ENCODE assay signal across 8 mouse cellular contexts in genomic region chr9:79792841-79793835, GRCm38 (mm10). TPM values are rescaled to one million over a fixed set of nuclear protein-coding genes. Genes with fewer than 3 reads are reported as not detected.
A peak's percentile ranks its signal among the peaks of the same experiment; 100 is the strongest.
DNase-seq lines count a peak whose midpoint lies in the region; ATAC-seq and TF ChIP-seq lines count a peak whose summit lies in the region.

Tmem30a (minus strand) TSS chr9:79793507.

- ATAC-seq in forebrain, embryonic 12.5 days (ENCODE audit: low FRiP score): peak; percentile 98
- ATAC-seq in heart, postnatal 0 days (ENCODE audit: insufficient read depth, low read depth): peak; percentile 99
- peak; percentile 94 for ATAC-seq in liver, embryonic 16.5 days (ENCODE audit: low read depth)
- peak; percentile 99 for ATAC-seq in neural tube, embryonic 13.5 days (ENCODE audit: low read depth)

- H3K4me2 ChIP-seq in forebrain, embryonic 12.5 days: peak within 1 kb of the TSS; percentile 66
- peak within 1 kb of the TSS; percentile 69 for H3K4me2 ChIP-seq in heart, postnatal 0 days (ENCODE audit: low read depth, low read length)
- H3K4me2 ChIP-seq in liver, embryonic 16.5 days (ENCODE audit: low read depth, low read length): peak within 1 kb of the TSS; percentile 69
- peak within 1 kb of the TSS; percentile 78 for H3K4me2 ChIP-seq in neural tube, embryonic 13.5 days

- no peaks in the 10 kb centered on the region for H3K36me3 ChIP-seq in E14TG2a.4 (ENCODE audit: insufficient read depth, low read length)
- H3K36me3 ChIP-seq in forebrain, embryonic 12.5 days (replicated peaks): no peaks in the 10 kb centered on the region
- no peaks in the 10 kb centered on the region for H3K36me3 ChIP-seq in heart, postnatal 0 days (replicated peaks; ENCODE audit: control insufficient read depth, insufficient read depth, low read length)
- no peaks in the 10 kb centered on the region for H3K36me3 ChIP-seq in liver, embryonic 16.5 days (ENCODE audit: control insufficient read depth, insufficient read depth)
- H3K36me3 ChIP-seq in neural tube, embryonic 13.5 days: no peaks in the 10 kb centered on the region
- no peaks in the 10 kb centered on the region for H3K36me3 ChIP-seq in testis, adult 2 months (ENCODE audit: control insufficient read depth, insufficient read depth, low read length)

- no peak for TF ChIP-seq CTCF in E14TG2a.4 (conservative IDR thresholded peaks at IDR 0.05; ENCODE audit: low read length)
- no peak for TF ChIP-seq CTCF in heart, postnatal 0 days (IDR thresholded peaks at IDR 0.05; ENCODE audit: low read depth)
- TF ChIP-seq CTCF in testis, adult 2 months (IDR thresholded peaks at IDR 0.05; ENCODE audit: control insufficient read depth, insufficient read depth, insufficient replicate concordance, low read depth, low read length): no peak

- H3K4me3 ChIP-seq in E14TG2a.4 (replicated peaks; ENCODE audit: low read length): peak within 1 kb of the TSS; percentile 99
- peak within 1 kb of the TSS; percentile 92 for H3K4me3 ChIP-seq in forebrain, embryonic 12.5 days (replicated peaks)
- H3K4me3 ChIP-seq in heart, postnatal 0 days (ENCODE audit: low read depth, low read length): peak within 1 kb of the TSS; percentile 99
- H3K4me3 ChIP-seq in liver, embryonic 16.5 days (ENCODE audit: low read depth, low read length): peak within 1 kb of the TSS; percentile 97
- H3K4me3 ChIP-seq in neural tube, embryonic 13.5 days: peak within 1 kb of the TSS; percentile 71
- peak within 1 kb of the TSS; percentile 100 for H3K4me3 ChIP-seq in testis, adult 2 months (ENCODE audit: control insufficient read depth, low read depth, low read length)

- WGBS in forebrain, embryonic 12.5 days: under 1% methylated on average over 89 of the region's 91 CpGs
- under 1% methylated on average over 88 of the region's 91 CpGs for WGBS in heart, postnatal 0 days
- WGBS in liver, embryonic 16.5 days (ENCODE audit: insufficient replicate concordance): under 1% methylated on average over 91 of the region's 91 CpGs
- WGBS in neural tube, embryonic 13.5 days: under 1% methylated on average over 91 of the region's 91 CpGs

- H3K4me1 ChIP-seq in E14TG2a.4 (replicated peaks; ENCODE audit: low read depth, low read length): peaks cover 8% of the 10 kb centered on the region
- H3K4me1 ChIP-seq in forebrain, embryonic 12.5 days: peaks cover 20% of the 10 kb centered on the region
- H3K4me1 ChIP-seq in heart, postnatal 0 days (ENCODE audit: control insufficient read depth, insufficient read depth): peaks cover 7% of the 10 kb centered on the region
- peaks cover 4% of the 10 kb centered on the region for H3K4me1 ChIP-seq in liver, embryonic 16.5 days (ENCODE audit: control insufficient read depth, low read depth, low read length)
- H3K4me1 ChIP-seq in neural tube, embryonic 13.5 days (replicated peaks): peaks cover 34% of the 10 kb centered on the region
- no peaks in the 10 kb centered on the region for H3K4me1 ChIP-seq in testis, adult 2 months (ENCODE audit: control insufficient read depth, insufficient read depth, low read length)

- peak within 1 kb of the TSS; percentile 92 for H3K27ac ChIP-seq in forebrain, embryonic 12.5 days
- H3K27ac ChIP-seq in heart, postnatal 0 days (ENCODE audit: low read depth): peak within 1 kb of the TSS; percentile 90
- peak within 1 kb of the TSS; percentile 95 for H3K27ac ChIP-seq in liver, embryonic 16.5 days (ENCODE audit: low read length)
- H3K27ac ChIP-seq in neural tube, embryonic 13.5 days (replicated peaks): peak within 1 kb of the TSS; percentile 88
- H3K27ac ChIP-seq in testis, adult 2 months (ENCODE audit: control insufficient read depth, insufficient read depth, low read depth, low read length): peak within 1 kb of the TSS; percentile 97

- TF ChIP-seq POLR2A in testis, adult 2 months (IDR thresholded peaks at IDR 0.05; ENCODE audit: control insufficient read depth, low read depth, low read length): peak; percentile 95

- no peaks in the 10 kb centered on the region for H3K9me3 ChIP-seq in E14TG2a.4 (ENCODE audit: low read length)
- no peaks in the 10 kb centered on the region for H3K9me3 ChIP-seq in forebrain, embryonic 12.5 days
- no peaks in the 10 kb centered on the region for H3K9me3 ChIP-seq in heart, postnatal 0 days (replicated peaks; ENCODE audit: control insufficient read depth, low read length)
- no peaks in the 10 kb centered on the region for H3K9me3 ChIP-seq in liver, embryonic 16.5 days (replicated peaks; ENCODE audit: control insufficient read depth, low read length)
- no peaks in the 10 kb centered on the region for H3K9me3 ChIP-seq in neural tube, embryonic 13.5 days

- DNase-seq in c-Kit-positive CD71-positive TER-119-positive erythroid progenitor cells, embryonic 14.5 days (ENCODE audit: low spot score): peak; percentile 85
- peak; percentile 98 for DNase-seq in heart, postnatal 0 days (ENCODE audit: low spot score)
- peak; percentile 92 to 96 for DNase-seq in kidney, postnatal 4 days

- peak within 1 kb of the TSS; percentile 82 for H3K9ac ChIP-seq in forebrain, embryonic 12.5 days
- H3K9ac ChIP-seq in heart, postnatal 0 days (replicated peaks; ENCODE audit: low read depth, low read length): peak within 1 kb of the TSS; percentile 92
- H3K9ac ChIP-seq in liver, embryonic 16.5 days (ENCODE audit: low read depth, low read length): peak within 1 kb of the TSS; percentile 93
- H3K9ac ChIP-seq in neural tube, embryonic 13.5 days: peak within 1 kb of the TSS; percentile 86

- no peaks in the 10 kb centered on the region for H3K27me3 ChIP-seq in E14TG2a.4 (ENCODE audit: insufficient read depth, low read length)
- no peaks in the 10 kb centered on the region for H3K27me3 ChIP-seq in forebrain, embryonic 12.5 days
- H3K27me3 ChIP-seq in heart, postnatal 0 days (ENCODE audit: control insufficient read depth, insufficient read depth, low read length): no peaks in the 10 kb centered on the region
- H3K27me3 ChIP-seq in liver, embryonic 16.5 days (ENCODE audit: control insufficient read depth, insufficient read depth, low read depth, low read length): no peaks in the 10 kb centered on the region
- H3K27me3 ChIP-seq in neural tube, embryonic 13.5 days: no peaks in the 10 kb centered on the region
- no peaks in the 10 kb centered on the region for H3K27me3 ChIP-seq in testis, adult 2 months (ENCODE audit: control insufficient read depth, insufficient read depth, low read length)

- no peak for TF ChIP-seq EP300 in heart, postnatal 0 days (IDR thresholded peaks at IDR 0.05; ENCODE audit: low read depth)

RNA-seq across cellular contexts. Expression of gene Tmem30a, which starts in this region (rescaled TPM):
- polyA plus RNA-seq in forebrain, embryonic 12.5 days (2016; fragmentation: Nextera tagmentation; extraction: Ambion mirVana): 87.5 and 88.1 TPM in 2 replicates
- total RNA-seq in heart, postnatal 0 days (2014; rRNA removed; ENCODE audit: low replicate concordance): 71.5 and 101 TPM in 2 replicates
- 59.6 and 61.7 TPM in 2 replicates for polyA plus RNA-seq in heart, postnatal 0 days (2015; fragmentation: Nextera tagmentation; extraction: Ambion mirVana)
- 33.0 TPM in 2 replicates for polyA plus RNA-seq in liver, embryonic 16.5 days (2015; fragmentation: Nextera tagmentation; extraction: Ambion mirVana)
- 111 and 122 TPM in 2 replicates for polyA plus RNA-seq in neural tube, embryonic 13.5 days (2015; fragmentation: Nextera tagmentation; extraction: Ambion mirVana)
- 54.2 and 59.8 TPM in 2 replicates for polyA plus RNA-seq in testis, adult 2 months (2012; rRNA removed)

Comparison
In these comparisons a context has a peak if more than half of its experiments do, and no peak if none do; other contexts are left out.
1. Peak in every context shown above with its lines: DNase-seq, ATAC-seq, H3K4me3 ChIP-seq and H3K27ac ChIP-seq.